Mouse (Mus musculus) C2C12 (cell line): ENCODE measurements around the gene Pappa. TPM values are rescaled to one million over a fixed set of nuclear protein-coding genes. Genes with fewer than 3 reads are reported as not detected.

Experiments used
- H3K27me3 ChIP-seq: one replicate; pipeline ENCODE4 v1.6.1; 2011; ENCODE audit not compliant: control insufficient read depth, insufficient read depth, insufficient read length
- H3K36me3 ChIP-seq: one replicate; pipeline ENCODE4 v1.6.1; 2011; ENCODE audit not compliant: control insufficient read depth, insufficient read depth
- H3K4me3 ChIP-seq: one replicate; pipeline ENCODE4 v1.5.1; 2011; ENCODE audit warnings: mild to moderate bottlenecking, control low read depth; ENCODE audit not compliant: poor library complexity, insufficient read depth, severe bottlenecking
- H3K79me2 ChIP-seq: one replicate; pipeline ENCODE4 v1.6.1; 2011; ENCODE audit not compliant: control insufficient read depth, insufficient read depth
- H3K79me3 ChIP-seq: one replicate; pipeline ENCODE4 v1.6.1; 2011; ENCODE audit warnings: low read depth, control low read depth
- H3ac ChIP-seq: one replicate; pipeline ENCODE3; 2011; ENCODE audit warnings: low read depth; ENCODE audit not compliant: control insufficient read depth, insufficient read length
- CEBPB ChIP-seq: IDR thresholded peaks from one replicate; pipeline ENCODE4 v1.6.1; 2011; ENCODE audit warnings: low read depth, mild to moderate bottlenecking, control low read depth, moderate library complexity
- CTCF ChIP-seq: IDR thresholded peaks from one replicate; pipeline ENCODE4 v1.5.1; 2011; ENCODE audit not compliant: control insufficient read depth, insufficient read depth, insufficient read length
- FOSL1 ChIP-seq: IDR thresholded peaks from one replicate; pipeline ENCODE4 v1.8.0; 2011; ENCODE audit warnings: mild to moderate bottlenecking, low read length; ENCODE audit not compliant: poor library complexity, insufficient read depth, severe bottlenecking
- MAX ChIP-seq: IDR thresholded peaks from one replicate; pipeline ENCODE4 v1.6.1; 2011; ENCODE audit warnings: mild to moderate bottlenecking, control low read depth
- MYOD1 ChIP-seq: IDR thresholded peaks from one replicate; pipeline ENCODE4 v1.6.1; 2011; ENCODE audit warnings: low read depth; ENCODE audit not compliant: control insufficient read depth, insufficient read length
- MYOG ChIP-seq: IDR thresholded peaks from one replicate; pipeline ENCODE4 v1.6.1; 2011; ENCODE audit not compliant: control insufficient read depth, insufficient read length; ENCODE audit errors: extremely low read depth
- USF1 ChIP-seq: IDR thresholded peaks from one replicate; pipeline ENCODE4 v1.6.1; 2011; ENCODE audit warnings: low read depth, mild to moderate bottlenecking, control low read depth, moderate library complexity
- polyA plus RNA-seq: library from polyadenylated mRNA; unstranded; fragments of >200 nt; fragmentation: generic; extraction: Trizol; gene quantifications from one replicate; pipeline ENCODE4 v1.2.1, GENCODE M21; 2012; ENCODE audit warnings: missing spikeins

The Pappa gene
- polyA plus RNA-seq, 1 experiment = 0.57 TPM

GRCm38 (mm10) chr4:65267066-65267465 lies 143.1 kb downstream of the Pappa start:
- no peaks in the 10 kb centered on the region for H3K36me3 ChIP-seq
- no peaks in the 10 kb centered on the region for H3K79me2 ChIP-seq
- no peak for TF ChIP-seq MYOG
- no peak for TF ChIP-seq MYOD1
- no peak for TF ChIP-seq FOSL1
- TF ChIP-seq MAX = no peak
- no peak for TF ChIP-seq CTCF
- no peak for TF ChIP-seq CEBPB
- TF ChIP-seq USF1 = no peak
- H3ac ChIP-seq = no peak overlapping the region
- H3K27me3 ChIP-seq = no peaks in the 10 kb centered on the region
- no peaks in the 10 kb centered on the region for H3K79me3 ChIP-seq
- no peak overlapping the region for H3K4me3 ChIP-seq

GRCm38 (mm10) chr4:65269996-65270395 lies 146.0 kb downstream of the Pappa start:
- no peak overlapping the region for H3ac ChIP-seq
- H3K4me3 ChIP-seq = no peak overlapping the region
- no peaks in the 10 kb centered on the region for H3K79me2 ChIP-seq
- H3K79me3 ChIP-seq = no peaks in the 10 kb centered on the region
- no peaks in the 10 kb centered on the region for H3K36me3 ChIP-seq
- TF ChIP-seq CTCF = no peak
- no peak for TF ChIP-seq CEBPB
- TF ChIP-seq MYOD1 = no peak
- no peaks in the 10 kb centered on the region for H3K27me3 ChIP-seq

- H3K79me2 ChIP-seq = no peaks in the 10 kb centered on the region
- no peak overlapping the region for H3ac ChIP-seq
- H3K4me3 ChIP-seq = no peak overlapping the region
- no peaks in the 10 kb centered on the region for H3K79me3 ChIP-seq
- no peak for TF ChIP-seq MYOD1
- H3K36me3 ChIP-seq = no peaks in the 10 kb centered on the region
- no peaks in the 10 kb centered on the region for H3K27me3 ChIP-seq
Observed at GRCm38 (mm10) chr4:65272295-65272694, 148.3 kb downstream of the Pappa start.

GRCm38 (mm10) chr4:65273299-65273851 lies 149.4 kb downstream of the Pappa start:
- no peaks in the 10 kb centered on the region for H3K36me3 ChIP-seq
- H3ac ChIP-seq = no peak overlapping the region
- no peaks in the 10 kb centered on the region for H3K79me3 ChIP-seq
- TF ChIP-seq USF1 (no peak), CEBPB (no peak), MAX (no peak), FOSL1 (no peak)
- H3K79me2 ChIP-seq = no peaks in the 10 kb centered on the region
- H3K27me3 ChIP-seq = no peaks in the 10 kb centered on the region
- H3K4me3 ChIP-seq = no peak overlapping the region

GRCm38 (mm10) chr4:65278451-65279271 lies 154.7 kb downstream of the Pappa start:
- no peaks in the 10 kb centered on the region for H3K27me3 ChIP-seq
- no peak overlapping the region for H3ac ChIP-seq
- no peaks in the 10 kb centered on the region for H3K36me3 ChIP-seq
- no peak overlapping the region for H3K4me3 ChIP-seq
- TF ChIP-seq CEBPB = no peak
- TF ChIP-seq CTCF = no peak
- no peak for TF ChIP-seq FOSL1
- no peak for TF ChIP-seq MYOD1
- TF ChIP-seq USF1 = no peak
- no peak for TF ChIP-seq MYOG
- TF ChIP-seq MAX = no peak
- no peaks in the 10 kb centered on the region for H3K79me3 ChIP-seq
- H3K79me2 ChIP-seq = no peaks in the 10 kb centered on the region

- Histone ChIP-seq H3K79me3 (no peaks in the 10 kb centered on the region), H3K27me3 (no peaks in the 10 kb centered on the region), H3ac (no peak overlapping the region)
Observed at GRCm38 (mm10) chr4:65279272-65279653, 155.3 kb downstream of the Pappa start.

More at GRCm38 (mm10) chr4:65279272-65279653, 155.3 kb downstream of the Pappa start:
- H3K79me2 ChIP-seq = no peaks in the 10 kb centered on the region
- TF ChIP-seq USF1 = no peak
- TF ChIP-seq CTCF = no peak
- TF ChIP-seq FOSL1 = no peak
- no peak for TF ChIP-seq MYOD1
- no peak for TF ChIP-seq MYOG
- no peak for TF ChIP-seq MAX
- TF ChIP-seq CEBPB = no peak
- H3K36me3 ChIP-seq = no peaks in the 10 kb centered on the region
- no peak overlapping the region for H3K4me3 ChIP-seq
